Mouse (Mus musculus) MEL (cell line): Measurements from ENCODE around the gene Fpr2. TPM values are rescaled to one million over a fixed set of nuclear protein-coding genes. Genes with fewer than 3 reads are reported as not detected.
A peak's percentile ranks its signal among the peaks of the same experiment; 100 is the strongest.

ENCODE experiments used
- DNase-seq: peaks from one replicate; pipeline ENCODE4 v3.0.0; 2011; ENCODE audit warnings: low read depth, low spot score
- H3K27ac ChIP-seq: 2 replicates; pipeline ENCODE4 v1.5.1; 2012; ENCODE audit warnings: low read depth, mild to moderate bottlenecking, control low read depth, low read length, moderate library complexity; ENCODE audit not compliant: control insufficient read depth
- H3K27me3 ChIP-seq, 2 experiments: fragments of 150-350 bp in 1 of 2; sonication (generic) in 1 of 2; 2 replicates each; pipeline ENCODE4 v1.6.1; 2012; ENCODE audit warnings: low read length in 2 of 2, mild to moderate bottlenecking in 2 of 2, improper control_type of control experiment in 1 of 2, moderate library complexity in 1 of 2; ENCODE audit not compliant: insufficient read depth in 2 of 2, control insufficient read depth in 1 of 2
- H3K36me3 ChIP-seq, 2 experiments: 2 replicates each; pipeline ENCODE4 v1.6.1; 2012 to 2014; ENCODE audit warnings: low read length in 2 of 2, improper control_type of control experiment in 1 of 2, inconsistent platforms in 1 of 2, mild to moderate bottlenecking in 1 of 2; ENCODE audit not compliant: insufficient read depth in 2 of 2, control insufficient read depth in 1 of 2
- H3K4me1 ChIP-seq, 2 experiments: fragments of 150-350 bp in 1 of 2; sonication (generic) in 1 of 2; 2 replicates each; pipeline ENCODE4 v1.6.1; 2012; ENCODE audit warnings: low read length in 2 of 2, improper control_type of control experiment in 1 of 2, mild to moderate bottlenecking in 1 of 2; ENCODE audit not compliant: insufficient read depth in 2 of 2, control insufficient read depth in 1 of 2
- H3K4me3 ChIP-seq, 2 experiments: fragments of 150-350 bp in 1 of 2; sonication (generic) in 1 of 2; 2 replicates each; pipeline ENCODE4 v1.5.1; 2012; ENCODE audit warnings: low read depth in 2 of 2, low read length in 2 of 2, mild to moderate bottlenecking in 2 of 2, moderate library complexity in 2 of 2, control low read depth in 1 of 2, improper control_type of control experiment in 1 of 2; ENCODE audit not compliant: control insufficient read depth in 1 of 2, insufficient read depth in 1 of 2
- H3K79me2 ChIP-seq: 2 replicates; pipeline ENCODE4 v1.6.1; 2012; ENCODE audit warnings: mild to moderate bottlenecking, low read length, moderate library complexity; ENCODE audit not compliant: control insufficient read depth, poor library complexity, insufficient read depth
- H3K9ac ChIP-seq: 2 replicates; pipeline ENCODE4 v1.6.1; 2012; ENCODE audit warnings: low read depth, mild to moderate bottlenecking, control low read depth, low read length, moderate library complexity; ENCODE audit not compliant: control insufficient read depth, poor library complexity, severe bottlenecking
- H3K9me3 ChIP-seq: fragments of 150-350 bp; sonication (generic); replicated peaks from 2 replicates; pipeline ENCODE4 v1.6.1; 2012; ENCODE audit warnings: mild to moderate bottlenecking, low read length, improper control_type of control experiment, moderate library complexity; ENCODE audit not compliant: insufficient read depth
- BHLHE40 ChIP-seq: IDR thresholded peaks from 2 replicates; pipeline ENCODE4 v1.6.1; 2012; ENCODE audit warnings: low read depth, mild to moderate bottlenecking, inconsistent platforms, low read length, improper control_type of control experiment, borderline replicate concordance
- CHD1 ChIP-seq: IDR thresholded peaks from 2 replicates; pipeline ENCODE4 v1.6.1; 2012; ENCODE audit warnings: low read depth, mild to moderate bottlenecking, inconsistent platforms, low read length, improper control_type of control experiment
- CHD2 ChIP-seq: IDR thresholded peaks from 2 replicates; pipeline ENCODE4 v1.6.1; 2011; ENCODE audit warnings: low read length, improper control_type of control experiment
- E2F4 ChIP-seq: IDR thresholded peaks from 2 replicates; pipeline ENCODE4 v1.6.1; 2011; ENCODE audit warnings: low read depth, low read length, improper control_type of control experiment, borderline replicate concordance
- ELF1 ChIP-seq: IDR thresholded peaks from 2 replicates; pipeline ENCODE4 v1.6.1; 2014; ENCODE audit warnings: low read depth, mild to moderate bottlenecking, inconsistent platforms, low read length, improper control_type of control experiment, moderate library complexity
- EP300 ChIP-seq, 2 experiments: IDR thresholded peaks; 2 replicates each; pipeline ENCODE4 v1.6.1; 2011; ENCODE audit warnings: improper control_type of control experiment in 2 of 2, low read length in 2 of 2, low read depth in 1 of 2, mild to moderate bottlenecking in 1 of 2
- ETS1 ChIP-seq: IDR thresholded peaks from 2 replicates; pipeline ENCODE4 v1.6.1; 2012; ENCODE audit warnings: low read depth, mild to moderate bottlenecking, inconsistent platforms, low read length, improper control_type of control experiment, moderate library complexity
- GABPA ChIP-seq: IDR thresholded peaks from 2 replicates; pipeline ENCODE4 v1.6.1; 2012; ENCODE audit warnings: low read depth, mild to moderate bottlenecking, inconsistent platforms, low read length, improper control_type of control experiment, moderate library complexity
- HCFC1 ChIP-seq: IDR thresholded peaks from 2 replicates; pipeline ENCODE4 v1.6.1; 2012; ENCODE audit warnings: low read depth, mild to moderate bottlenecking, inconsistent platforms, low read length, improper control_type of control experiment, moderate library complexity
- JUND ChIP-seq: IDR thresholded peaks from 2 replicates; pipeline ENCODE4 v1.6.1; 2011; ENCODE audit warnings: low read depth, mild to moderate bottlenecking, improper control_type of control experiment, low read length
- MAFK ChIP-seq: IDR thresholded peaks from 2 replicates; pipeline ENCODE4 v1.6.1; 2011; ENCODE audit warnings: low read depth, mild to moderate bottlenecking, low read length, improper control_type of control experiment, borderline replicate concordance
- MAX ChIP-seq: IDR thresholded peaks from 2 replicates; pipeline ENCODE4 v1.6.1; 2011; ENCODE audit warnings: low read length, improper control_type of control experiment
- MAZ ChIP-seq: IDR thresholded peaks from 2 replicates; pipeline ENCODE4 v1.6.1; 2012; ENCODE audit warnings: low read depth, mild to moderate bottlenecking, inconsistent platforms, low read length, improper control_type of control experiment
- MEF2A ChIP-seq: IDR thresholded peaks from 2 replicates; pipeline ENCODE4 v1.6.1; 2014; ENCODE audit warnings: low read depth, mild to moderate bottlenecking, inconsistent platforms, low read length, improper control_type of control experiment; ENCODE audit not compliant: poor library complexity, insufficient replicate concordance, severe bottlenecking; ENCODE audit errors: extremely low read depth
- MXI1 ChIP-seq: IDR thresholded peaks from 2 replicates; pipeline ENCODE4 v1.6.1; 2011; ENCODE audit warnings: mild to moderate bottlenecking, low read depth, low read length, improper control_type of control experiment
- MYB ChIP-seq: IDR thresholded peaks from 2 replicates; pipeline ENCODE4 v1.6.1; 2011; ENCODE audit warnings: mild to moderate bottlenecking, low read depth, low read length, improper control_type of control experiment
- MYC ChIP-seq: IDR thresholded peaks from 2 replicates; pipeline ENCODE4 v1.6.1; 2011; ENCODE audit warnings: low read depth, mild to moderate bottlenecking, low read length, improper control_type of control experiment, moderate library complexity
- NELFE ChIP-seq: IDR thresholded peaks from 2 replicates; pipeline ENCODE4 v1.6.1; 2011; ENCODE audit warnings: low read depth, low read length, improper control_type of control experiment
- POLR2A ChIP-seq, 2 experiments: IDR thresholded peaks; 2 replicates each; pipeline ENCODE4 v1.6.1; 2011 to 2012; ENCODE audit warnings: low read length in 2 of 2, mild to moderate bottlenecking in 2 of 2, control low read depth in 1 of 2, improper control_type of control experiment in 1 of 2, low read depth in 1 of 2, moderate library complexity in 1 of 2; ENCODE audit not compliant: control insufficient read depth in 1 of 2, insufficient read depth in 1 of 2, poor library complexity in 1 of 2
- POLR2AphosphoS2 ChIP-seq: IDR thresholded peaks from 2 replicates; pipeline ENCODE4 v1.6.1; 2011; ENCODE audit warnings: low read length, improper control_type of control experiment
- RAD21 ChIP-seq: IDR thresholded peaks from 2 replicates; pipeline ENCODE4 v1.6.1; 2011; ENCODE audit warnings: mild to moderate bottlenecking, low read depth, low read length, improper control_type of control experiment
- RCOR1 ChIP-seq: IDR thresholded peaks from 2 replicates; pipeline ENCODE4 v1.6.1; 2012; ENCODE audit warnings: low read depth, mild to moderate bottlenecking, inconsistent platforms, low read length, improper control_type of control experiment
- SIN3A ChIP-seq: IDR thresholded peaks from 2 replicates; pipeline ENCODE4 v1.6.1; 2012; ENCODE audit warnings: low read length, improper control_type of control experiment, inconsistent platforms
- TAL1 ChIP-seq: IDR thresholded peaks from 2 replicates; pipeline ENCODE4 v1.6.1; 2012; ENCODE audit warnings: mild to moderate bottlenecking, inconsistent platforms, low read length, moderate library complexity, mixed read lengths
- TBP ChIP-seq: IDR thresholded peaks from 2 replicates; pipeline ENCODE4 v1.8.0; 2011; ENCODE audit warnings: low read depth, low read length, improper control_type of control experiment
- TCF12 ChIP-seq: IDR thresholded peaks from 2 replicates; pipeline ENCODE4 v1.6.1; 2014; ENCODE audit warnings: low read depth, mild to moderate bottlenecking, inconsistent platforms, low read length, improper control_type of control experiment, moderate library complexity
- USF1 ChIP-seq: IDR thresholded peaks from 2 replicates; pipeline ENCODE4 v1.6.1; 2014; ENCODE audit warnings: low read depth, mild to moderate bottlenecking, inconsistent platforms, low read length, improper control_type of control experiment, moderate library complexity
- USF2 ChIP-seq, 2 experiments: IDR thresholded peaks; 2 replicates each; pipeline ENCODE4 v1.6.1; 2011 to 2012; ENCODE audit warnings: improper control_type of control experiment in 2 of 2, low read length in 2 of 2, borderline replicate concordance in 1 of 2, inconsistent platforms in 1 of 2, low read depth in 1 of 2, mild to moderate bottlenecking in 1 of 2; ENCODE audit not compliant: insufficient read depth in 1 of 2
- ZKSCAN1 ChIP-seq: IDR thresholded peaks from 2 replicates; pipeline ENCODE4 v1.6.1; 2012; ENCODE audit warnings: low read depth, mild to moderate bottlenecking, inconsistent platforms, low read length, improper control_type of control experiment, moderate library complexity
- ZNF384 ChIP-seq: IDR thresholded peaks from 2 replicates; pipeline ENCODE4 v1.6.1; 2012; ENCODE audit warnings: low read depth, mild to moderate bottlenecking, inconsistent platforms, low read length, improper control_type of control experiment
- polyA plus RNA-seq, 2 experiments: library from polyadenylated mRNA; stranded (reverse) in 1 of 2; unstranded in 1 of 2; fragments of >175 nt in 1 of 2; fragments of >200 nt in 1 of 2; gene quantifications; 2 replicates each; pipeline versions ENCODE4 v1.2.1 to v1.2.4; 2012; ENCODE audit warnings: low replicate concordance in 2 of 2, low read depth in 1 of 2; ENCODE audit not compliant: insufficient read length in 2 of 2, insufficient read depth in 1 of 2, missing spikeins in 1 of 2
- total RNA-seq: library from RNA; depleted of rRNA; stranded (reverse); fragments of 300-350 nt; gene quantifications from 2 replicates; pipeline ENCODE4 v1.2.3, GENCODE M21; 2012

Gene Fpr2
- total and polyA plus RNA-seq, 3 experiments: not detected

GRCm38 (mm10) chr17:17848988-17849387 is 38.6 kb upstream of the Fpr2 start (continued):
- TF ChIP-seq E2F4 (no peak), GABPA (no peak), MEF2A (no peak), TAL1 (peak; percentile 92), POLR2A (IDR thresholded peaks at IDR 0.05; ENCODE audit: control insufficient read depth in 1 of 2, insufficient read depth in 1 of 2, low read depth in 1 of 2, low read length in 2 of 2, poor library complexity in 1 of 2) (no peak), MAX (peak; percentile 62), POLR2AphosphoS2 (no peak), HCFC1 (peak; percentile 48; the same call in 1 of the 2 replicates), CHD1 (no peak), TBP (no peak), USF1 (no peak), USF2 (IDR thresholded peaks at IDR 0.05; ENCODE audit: borderline replicate concordance in 1 of 2, insufficient read depth in 1 of 2, low read depth in 1 of 2, low read length in 2 of 2) (no peak), RCOR1 (peak; percentile 91), RAD21 (no peak)

DNA sequence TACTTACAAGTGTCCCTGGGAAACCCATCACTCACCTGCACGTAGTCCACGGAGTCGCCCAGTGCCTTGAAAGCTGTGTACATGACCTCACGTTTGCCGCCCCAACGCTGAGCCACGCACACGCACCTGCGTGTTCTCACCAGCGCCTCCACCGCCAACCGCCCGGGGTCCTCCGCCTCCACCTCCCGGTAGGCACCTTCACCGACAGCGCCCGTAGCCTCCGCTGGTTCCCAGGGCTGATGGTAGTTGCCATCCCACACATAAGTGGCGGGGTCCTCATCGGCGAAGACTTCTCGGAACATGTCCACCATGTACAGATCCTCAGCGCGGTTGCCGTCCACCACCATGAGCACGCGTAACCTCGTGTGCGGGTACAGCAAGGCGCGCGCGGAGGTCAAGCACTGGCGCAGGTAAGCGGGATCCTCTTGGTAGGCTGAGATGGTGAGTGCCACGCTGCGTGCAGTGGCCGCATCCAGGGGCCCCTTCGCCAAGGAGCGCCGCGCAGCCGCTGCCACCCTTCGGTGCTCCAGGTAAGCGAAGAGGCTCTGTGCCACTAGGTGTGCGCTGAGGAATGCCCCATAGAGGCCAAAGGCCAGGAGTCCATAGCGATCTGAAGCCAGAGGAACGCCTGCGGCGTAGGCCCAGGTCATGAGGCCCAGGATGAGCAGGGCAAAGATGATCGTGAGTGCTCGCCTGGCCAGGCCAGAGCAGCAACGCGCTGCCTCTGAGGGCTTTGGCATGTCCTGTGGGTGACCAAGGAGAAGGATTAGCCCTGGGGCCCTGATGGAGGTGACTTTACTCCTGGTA is 37.5 kb upstream of the Fpr2 start:
- H3K27ac ChIP-seq: no peak overlapping the region; the same call in 1 of the 2 replicates
- no peaks in the 10 kb centered on the region for H3K27me3 ChIP-seq
- no peak for DNase-seq
- H3K4me1 ChIP-seq: peaks cover 6 to 20% of the 10 kb centered on the region in 2 experiments
- no peak overlapping the region for H3K9ac ChIP-seq
- no peak overlapping the region for H3K4me3 ChIP-seq
- H3K9me3 ChIP-seq: no peaks in the 10 kb centered on the region
- peaks cover 0 to 13% of the 10 kb centered on the region in 2 experiments; a peak in 2 of 4 replicates for H3K36me3 ChIP-seq
- no peaks in the 10 kb centered on the region for H3K79me2 ChIP-seq
- TF ChIP-seq ZNF384 (no peak), POLR2AphosphoS2 (no peak), MAFK (no peak), EP300 (IDR thresholded peaks at IDR 0.05; ENCODE audit: low read depth in 1 of 2, low read length in 2 of 2) (no peak), JUND (no peak), NELFE (no peak), CHD1 (no peak), E2F4 (no peak), MAZ (no peak), SIN3A (no peak), TCF12 (no peak), MYC (no peak), ETS1 (no peak), ELF1 (no peak), BHLHE40 (no peak), CHD2 (no peak), MXI1 (no peak), ZKSCAN1 (no peak), MYB (no peak), POLR2A (IDR thresholded peaks at IDR 0.05; ENCODE audit: control insufficient read depth in 1 of 2, insufficient read depth in 1 of 2, low read depth in 1 of 2, low read length in 2 of 2, poor library complexity in 1 of 2) (no peak)
